Mouse (Mus musculus) right cerebral cortex, postnatal 4 days (tissue): ENCODE data around the gene Fyn.

Source experiments
- DNase-seq: peaks from one replicate; pipeline ENCODE4 v3.0.0-alpha.2; 2022

Fyn gene

DNA sequence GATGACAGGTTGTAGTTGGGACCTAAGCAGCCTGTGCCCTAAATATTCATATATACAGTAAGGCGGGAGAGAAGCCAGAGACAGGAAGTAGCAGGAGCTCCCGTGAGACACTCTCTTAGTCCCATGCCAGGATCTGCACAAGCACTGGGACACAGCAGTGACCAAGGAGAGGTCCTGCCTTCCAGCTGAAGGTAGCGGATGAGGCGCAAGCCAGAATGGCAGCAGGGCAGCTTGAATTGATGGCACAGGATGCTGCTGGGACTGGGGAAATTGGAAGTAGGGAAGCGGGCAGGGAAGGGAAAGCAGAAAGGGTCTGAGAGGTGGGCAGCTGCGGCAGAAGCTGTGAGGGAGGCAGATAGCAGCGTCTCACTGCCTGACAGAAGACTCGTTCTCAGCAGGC is 81.7 kb downstream of the Fyn start:
- DNase-seq: no peak

DNA sequence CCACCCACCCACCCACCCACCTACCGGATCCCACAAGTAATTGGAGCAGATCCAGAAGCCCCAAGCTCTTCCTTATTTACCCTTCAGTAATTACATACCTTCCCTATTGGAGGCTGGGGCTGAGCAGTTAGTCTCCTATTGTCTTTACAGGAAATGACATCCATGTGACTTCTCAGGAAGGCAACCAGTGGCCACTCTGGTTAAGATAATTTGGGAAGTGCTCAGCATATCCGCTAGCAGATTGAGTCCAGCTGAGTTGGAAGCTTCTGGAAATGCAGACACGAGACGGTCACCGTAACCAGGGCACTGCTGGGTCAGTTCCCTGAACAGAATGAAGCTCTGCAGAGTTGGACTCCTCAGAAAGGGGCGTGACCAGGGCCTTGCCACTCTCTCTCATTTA is 82.4 kb downstream of the Fyn start:
- no peak for DNase-seq

DNA sequence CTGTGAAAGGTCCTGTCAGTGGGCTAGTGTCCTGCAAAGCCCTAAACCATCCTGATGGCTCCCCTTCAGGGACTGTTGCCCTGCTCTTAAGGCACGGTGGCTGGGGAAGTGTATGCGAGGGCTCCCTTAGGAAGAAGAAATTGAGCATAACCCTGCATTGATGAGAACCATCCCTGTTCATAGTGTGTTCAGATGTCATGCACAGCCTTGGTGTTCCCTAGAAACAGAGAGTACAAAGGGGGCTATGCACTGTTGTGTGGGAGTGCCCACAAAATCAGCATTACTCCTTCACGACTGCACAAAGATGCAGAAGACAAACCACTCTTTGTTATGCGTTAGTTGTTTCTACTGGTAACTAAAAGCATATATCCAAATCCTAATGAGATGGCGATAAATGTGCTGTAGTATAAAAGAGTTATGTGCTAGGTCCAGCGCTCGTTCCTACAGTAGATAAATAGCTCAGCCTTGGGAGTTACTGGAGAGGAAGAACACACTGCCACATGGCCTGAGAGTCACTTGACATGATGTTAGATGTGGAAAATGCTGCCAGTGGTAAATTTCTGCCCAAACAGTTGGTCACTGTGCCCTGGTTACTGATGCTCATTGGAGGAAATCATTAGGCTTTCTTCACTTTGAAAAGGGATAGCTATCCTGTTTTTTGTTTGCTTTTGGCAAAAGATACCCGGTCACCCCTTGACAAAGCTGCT is 83.4 kb downstream of the Fyn start:
- no peak for DNase-seq

DNA sequence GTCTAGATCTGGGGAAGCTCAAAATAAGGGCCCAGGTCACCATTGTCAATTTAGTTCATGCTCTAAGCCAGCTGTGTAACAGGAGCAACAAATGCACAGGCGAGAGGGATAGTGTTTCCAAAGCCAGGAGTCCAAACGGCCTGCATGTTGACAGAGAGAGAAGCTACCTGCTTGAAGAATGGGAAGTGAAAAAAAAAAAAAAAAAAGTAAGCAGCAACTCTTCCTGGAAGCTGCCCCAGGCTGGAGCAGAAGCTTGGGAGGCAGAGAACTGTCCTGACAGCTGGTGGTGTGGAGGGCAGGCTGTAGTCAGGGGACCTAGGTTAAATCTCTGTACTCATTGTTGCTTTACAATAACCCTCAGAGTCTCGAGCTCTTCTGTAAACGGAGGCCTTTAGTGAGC is 86.7 kb downstream of the Fyn start:
- no peak for DNase-seq

DNA sequence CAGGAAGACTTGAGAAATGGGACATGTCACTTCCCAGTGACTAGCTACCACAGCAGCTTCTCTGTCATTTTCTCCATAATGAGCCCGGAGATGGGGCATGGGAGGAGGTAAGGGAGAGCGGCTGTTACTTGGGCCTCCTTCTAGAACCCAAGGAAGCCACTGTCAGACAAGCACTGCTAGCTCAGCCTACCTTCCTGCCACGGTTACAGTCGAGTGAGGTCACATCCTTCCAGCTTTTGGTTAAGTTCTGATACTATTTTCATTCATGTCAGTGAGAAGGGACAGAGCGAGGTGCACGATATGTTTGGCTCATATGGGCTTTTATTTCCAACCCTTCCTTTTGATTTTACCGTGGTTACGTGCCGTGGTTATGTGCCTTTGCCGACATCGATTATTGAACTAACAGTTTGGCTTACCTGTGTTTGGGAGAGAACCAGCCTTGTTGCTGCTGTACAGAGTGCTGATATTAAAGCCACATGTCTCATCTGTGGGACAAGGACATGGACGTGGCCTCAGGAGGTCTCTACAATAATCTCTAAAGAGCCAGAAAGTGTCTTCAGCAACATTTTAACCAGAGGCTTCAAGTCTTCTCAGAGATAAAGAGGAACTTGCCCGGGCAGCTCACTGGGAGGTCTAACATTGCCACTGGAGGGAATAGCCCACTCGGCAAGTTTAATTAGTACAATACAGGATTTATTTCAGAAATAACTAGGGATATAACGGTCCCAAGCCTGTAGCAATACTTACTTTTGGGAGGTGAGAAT is 87.4 kb downstream of the Fyn start:
- no peak for DNase-seq

DNA sequence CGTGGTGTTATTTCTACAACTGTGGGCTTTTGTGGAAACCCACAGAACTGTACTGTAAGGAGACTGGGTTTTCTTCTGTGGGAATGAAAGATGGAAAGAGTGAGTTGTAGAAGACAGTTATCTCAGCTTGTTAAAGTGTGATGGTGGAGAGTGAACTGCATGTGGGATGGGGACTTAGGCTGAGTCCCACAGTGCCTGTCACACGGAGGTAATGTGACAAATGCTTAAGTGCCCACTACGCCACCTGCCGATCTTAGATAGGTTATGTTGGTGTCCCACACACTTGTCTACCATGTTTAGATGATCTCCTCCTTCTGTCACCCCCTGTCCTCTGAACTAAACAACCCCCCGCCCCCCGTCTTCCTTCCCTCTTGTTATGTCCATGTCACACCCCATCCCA is 88.1 kb downstream of the Fyn start:
- DNase-seq: no peak

DNA sequence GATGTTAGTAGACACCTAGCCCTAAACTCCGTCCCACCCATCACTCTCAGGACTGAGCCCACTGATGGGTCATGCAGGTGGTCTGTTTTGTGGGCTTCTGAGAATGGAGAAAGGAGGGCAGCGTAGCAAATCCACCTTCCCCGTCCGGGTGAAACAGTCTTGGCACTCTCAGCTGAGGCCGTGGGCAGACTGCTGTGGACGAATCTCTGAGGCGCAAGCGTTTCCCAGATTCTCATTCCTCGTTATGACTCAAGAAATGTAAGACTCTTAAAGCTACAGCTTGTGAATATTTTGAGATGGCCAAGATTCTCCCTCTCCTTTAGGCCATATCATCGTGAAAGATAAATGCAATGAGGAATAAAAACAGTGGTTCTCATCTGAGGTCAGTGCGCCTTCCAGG is 88.6 kb downstream of the Fyn start:
- DNase-seq: no peak

DNA sequence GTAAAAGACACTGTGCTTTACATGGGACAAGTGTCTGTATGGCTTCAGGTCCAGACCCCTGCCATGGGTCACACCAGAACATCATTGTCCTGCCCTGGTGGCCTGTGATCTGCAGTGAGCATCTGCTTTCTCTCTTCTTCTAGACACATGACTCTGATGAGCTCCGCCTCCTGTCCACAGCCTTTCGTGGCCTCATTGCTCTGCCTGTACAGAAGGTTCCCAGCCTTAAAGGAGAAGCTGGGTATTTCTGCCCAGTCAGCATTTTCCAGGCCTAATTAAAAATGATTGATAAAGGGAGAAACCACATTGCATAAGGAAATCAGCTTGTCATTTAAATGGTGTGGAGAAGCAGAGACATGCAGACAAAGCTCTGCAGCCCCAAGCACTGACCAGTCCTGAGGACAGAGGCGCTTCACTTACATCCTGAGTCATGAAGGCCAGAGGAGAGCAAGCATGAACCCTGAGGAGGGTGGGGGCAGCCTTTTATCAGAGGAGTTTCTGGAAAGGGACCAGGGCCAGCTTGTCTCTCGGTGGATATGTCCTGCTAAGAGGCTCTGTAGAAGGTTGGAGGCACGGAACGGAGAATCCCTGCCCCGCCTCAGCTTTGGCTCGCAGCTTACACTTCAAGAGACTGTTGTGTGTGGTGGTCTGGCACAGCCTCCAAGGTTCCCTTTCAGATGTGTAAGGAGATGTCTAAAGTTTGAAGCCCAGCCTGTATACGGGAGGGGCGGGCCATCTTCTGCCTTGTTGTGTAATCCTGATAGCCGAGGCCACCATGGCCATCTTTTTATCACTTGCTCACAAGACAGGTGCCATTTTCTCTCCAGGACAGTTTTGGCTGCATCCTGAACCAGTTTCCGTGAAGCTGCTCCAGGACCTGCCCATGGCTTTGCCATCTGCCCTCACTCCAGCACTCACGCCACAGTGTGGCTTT is 90.4 kb downstream of the Fyn start:
- DNase-seq: no peak

DNA sequence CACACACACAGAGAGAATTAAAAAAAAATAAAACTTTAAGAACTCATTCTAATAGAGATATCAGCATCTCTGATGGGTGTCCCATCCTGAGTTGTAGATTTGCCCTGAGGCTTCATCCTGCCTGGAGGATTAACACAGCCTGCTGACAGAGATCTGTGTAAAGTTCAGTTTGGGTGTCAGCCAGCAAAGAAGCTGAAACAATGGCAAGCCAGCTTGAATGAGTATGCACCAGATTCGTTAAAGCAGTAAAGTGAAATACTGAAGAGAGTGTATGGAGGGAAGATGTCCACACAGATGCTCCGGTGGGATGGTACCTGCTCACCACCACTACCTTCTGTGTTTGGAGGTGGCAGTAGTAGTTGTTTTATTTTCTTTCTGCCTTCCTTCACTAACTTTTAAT is 92.0 kb downstream of the Fyn start:
- no peak for DNase-seq

DNA sequence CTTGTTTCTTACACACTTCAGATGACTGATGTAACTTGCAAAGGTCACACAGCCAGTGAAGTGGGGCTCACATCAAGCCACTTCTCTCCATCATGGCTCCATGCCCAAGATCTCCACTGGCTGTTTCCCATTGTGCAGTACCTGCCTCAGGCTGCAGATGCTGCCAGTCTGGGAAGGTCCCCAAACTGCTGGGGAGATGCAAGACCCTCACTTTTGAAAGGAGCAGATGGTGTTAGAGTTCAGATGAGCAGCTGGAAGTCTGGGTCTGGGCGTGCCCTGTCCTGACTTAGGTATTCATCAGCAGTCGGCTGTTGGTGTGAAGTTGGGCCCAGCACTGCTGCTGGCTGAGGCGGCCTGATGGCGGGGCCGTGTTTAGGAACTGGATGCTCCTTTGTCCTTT is 93.3 kb downstream of the Fyn start:
- no peak for DNase-seq

DNA sequence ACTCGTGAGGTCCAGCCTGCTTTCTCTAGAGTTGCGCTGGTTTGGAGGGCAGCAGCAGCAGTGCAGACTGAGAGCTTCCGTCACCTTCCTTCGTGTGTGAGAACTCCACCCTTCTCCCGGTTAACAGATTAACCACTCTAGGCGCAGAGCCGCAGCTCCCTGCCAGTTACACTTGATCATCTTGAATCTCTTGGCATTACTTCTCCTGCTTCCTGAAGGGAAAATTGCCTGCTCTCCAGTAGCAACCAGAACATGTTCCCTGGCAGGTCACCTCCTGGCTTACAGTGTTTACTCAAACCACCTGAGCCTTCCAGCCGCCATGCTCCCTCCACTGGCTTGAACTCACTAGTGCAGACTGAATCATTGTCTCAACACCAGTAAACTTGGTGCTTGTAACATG is 94.1 kb downstream of the Fyn start:
- no peak for DNase-seq

DNA sequence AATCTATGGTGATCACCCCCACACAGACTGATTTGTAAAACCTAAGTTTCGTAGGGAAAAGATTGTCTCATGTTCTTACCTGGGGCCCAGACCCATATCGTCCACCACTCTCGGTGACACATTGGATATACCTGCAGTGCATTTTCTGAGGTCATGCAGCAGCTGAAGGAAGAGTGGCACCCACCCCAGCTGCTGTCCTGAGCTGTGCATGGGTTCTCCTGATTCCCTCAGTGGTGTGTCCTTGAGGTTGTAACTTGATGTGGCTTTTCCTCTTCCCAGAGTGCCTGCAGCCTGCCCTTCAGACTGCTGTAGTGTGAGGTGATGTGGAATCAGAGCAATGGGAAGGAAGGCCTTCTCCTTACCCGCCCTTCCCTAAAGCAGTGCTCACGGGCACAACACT is 95.7 kb downstream of the Fyn start:
- DNase-seq: no peak

DNA sequence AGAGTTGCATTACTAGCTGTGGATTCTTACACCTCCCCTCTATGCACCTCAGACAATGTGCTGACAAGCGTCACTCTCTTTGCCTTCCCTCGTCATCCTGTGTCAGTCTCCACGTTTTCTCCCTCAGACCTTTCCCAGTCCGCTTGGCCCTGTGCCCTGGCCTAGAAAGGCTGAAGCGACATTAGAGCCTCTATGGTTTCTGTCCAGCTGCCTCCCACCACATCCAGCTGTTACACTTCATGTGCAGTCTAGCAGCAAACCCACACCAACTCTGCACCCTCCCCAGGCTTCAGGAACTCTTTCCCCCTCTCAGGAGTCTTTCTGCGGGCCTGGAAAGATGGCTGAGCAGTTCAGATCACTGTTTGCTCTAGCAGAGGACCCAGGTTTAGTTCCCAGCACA is 98.7 kb downstream of the Fyn start:
- DNase-seq: peak; percentile 21

DNA sequence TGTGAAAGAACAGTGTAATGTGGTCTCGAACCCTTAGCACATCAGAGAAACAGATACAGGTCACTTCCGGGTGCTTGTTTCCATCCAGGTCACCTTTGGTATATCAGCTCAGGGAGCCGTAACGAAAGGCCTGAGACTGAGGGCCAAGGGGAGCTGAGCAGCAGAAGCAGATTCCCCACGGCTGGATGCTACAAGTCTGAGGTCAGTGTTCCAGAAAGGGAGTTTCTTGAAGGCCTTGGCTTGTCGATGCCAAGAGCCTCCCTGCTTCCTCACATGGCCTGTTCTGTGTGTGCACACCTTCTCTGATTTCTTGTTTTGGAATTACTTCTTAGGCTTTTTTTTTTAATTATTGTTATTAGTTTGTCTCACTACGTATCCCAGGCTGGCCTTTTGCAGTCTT is 99.2 kb downstream of the Fyn start:
- no peak for DNase-seq

DNA sequence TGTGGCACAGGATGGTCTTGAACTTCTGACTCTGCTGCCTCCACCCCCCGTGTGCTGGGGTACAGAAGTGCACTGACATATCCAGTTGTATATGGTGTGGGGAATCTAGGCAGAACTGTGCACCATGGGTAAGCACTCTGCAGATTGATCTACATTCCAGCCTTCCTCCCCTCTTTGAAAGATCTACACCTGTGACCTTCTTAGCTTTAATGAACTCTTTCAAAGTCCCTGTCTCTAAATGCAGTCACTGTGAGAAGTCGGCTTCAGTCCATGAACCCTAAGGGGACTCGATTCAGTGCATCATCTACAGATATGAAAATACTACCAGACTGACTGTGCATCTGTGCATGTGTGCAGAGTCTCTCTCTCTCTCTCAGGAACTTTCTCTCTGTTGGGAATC is 99.9 kb downstream of the Fyn start:
- no peak for DNase-seq

DNA sequence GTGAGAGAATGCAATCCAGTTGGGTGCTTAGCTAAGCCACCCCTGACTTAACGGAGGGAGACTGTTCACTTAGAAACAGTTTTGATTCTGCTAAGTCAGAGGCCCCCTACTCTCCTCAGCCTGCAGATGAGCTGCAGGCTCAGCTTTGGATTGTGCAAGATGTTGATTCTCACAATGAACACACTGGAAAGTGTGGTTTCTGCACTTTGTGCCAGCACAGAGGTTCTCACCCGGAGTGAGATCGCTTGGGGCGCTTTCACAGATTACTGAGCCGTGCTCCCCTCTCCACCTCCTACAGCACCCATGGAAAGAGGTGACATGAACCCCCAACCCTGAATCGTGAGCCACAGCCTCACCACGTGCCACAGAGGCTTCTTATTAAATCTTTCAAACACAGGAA is 100.7 kb downstream of the Fyn start:
- no peak for DNase-seq

DNA sequence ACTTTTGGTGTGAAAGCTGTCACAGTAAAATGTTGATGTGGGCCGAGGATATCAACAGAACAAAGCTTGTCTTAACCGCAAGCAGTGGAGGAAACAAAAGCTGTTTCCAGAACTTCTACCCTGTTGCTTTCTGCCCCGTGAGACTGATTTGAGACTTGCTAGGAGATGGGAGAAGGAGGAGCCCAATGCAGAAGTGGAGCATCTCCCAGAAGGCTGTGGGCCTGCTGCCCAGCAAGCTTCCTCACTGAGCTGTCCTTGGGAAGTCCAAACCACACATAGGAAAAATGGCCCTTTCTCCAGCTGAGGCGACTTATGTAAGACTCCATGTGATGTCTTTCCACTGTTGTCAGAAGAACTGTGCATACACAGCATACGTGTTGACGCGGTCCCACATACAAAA is 101.7 kb downstream of the Fyn start:
- DNase-seq: no peak

DNA sequence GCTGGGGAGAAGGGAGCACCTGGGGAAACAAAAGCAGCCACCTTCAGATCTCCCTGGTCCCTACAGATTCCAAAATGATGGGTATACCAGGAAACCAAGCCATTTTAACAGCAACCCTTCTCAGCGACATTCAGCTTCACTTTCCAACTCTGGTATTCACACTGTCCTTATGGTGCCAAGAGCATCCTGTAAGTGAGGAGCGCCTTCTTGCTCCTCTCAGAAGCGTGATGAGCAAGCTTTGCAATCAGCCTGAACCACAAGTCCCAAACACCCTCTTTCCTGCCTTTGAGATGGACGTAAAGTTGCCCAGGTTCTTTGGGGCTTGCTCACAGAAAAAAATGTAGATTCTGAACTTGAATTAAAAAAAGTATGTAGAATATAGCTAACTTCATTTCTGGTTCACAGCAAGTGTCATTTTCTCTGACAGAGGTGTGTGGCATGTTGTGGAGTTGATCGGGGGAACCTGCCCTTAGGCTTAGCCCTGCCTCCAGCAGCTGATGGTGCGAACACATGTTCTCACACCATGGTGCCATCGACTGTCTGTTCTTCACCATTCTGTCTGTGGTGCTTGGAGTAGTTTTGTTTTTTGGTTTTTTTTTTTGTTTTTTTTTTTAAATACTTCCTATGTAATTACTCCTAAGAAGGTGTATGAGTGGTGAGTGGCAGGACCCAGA is 102.5 kb downstream of the Fyn start:
- no peak for DNase-seq

DNA sequence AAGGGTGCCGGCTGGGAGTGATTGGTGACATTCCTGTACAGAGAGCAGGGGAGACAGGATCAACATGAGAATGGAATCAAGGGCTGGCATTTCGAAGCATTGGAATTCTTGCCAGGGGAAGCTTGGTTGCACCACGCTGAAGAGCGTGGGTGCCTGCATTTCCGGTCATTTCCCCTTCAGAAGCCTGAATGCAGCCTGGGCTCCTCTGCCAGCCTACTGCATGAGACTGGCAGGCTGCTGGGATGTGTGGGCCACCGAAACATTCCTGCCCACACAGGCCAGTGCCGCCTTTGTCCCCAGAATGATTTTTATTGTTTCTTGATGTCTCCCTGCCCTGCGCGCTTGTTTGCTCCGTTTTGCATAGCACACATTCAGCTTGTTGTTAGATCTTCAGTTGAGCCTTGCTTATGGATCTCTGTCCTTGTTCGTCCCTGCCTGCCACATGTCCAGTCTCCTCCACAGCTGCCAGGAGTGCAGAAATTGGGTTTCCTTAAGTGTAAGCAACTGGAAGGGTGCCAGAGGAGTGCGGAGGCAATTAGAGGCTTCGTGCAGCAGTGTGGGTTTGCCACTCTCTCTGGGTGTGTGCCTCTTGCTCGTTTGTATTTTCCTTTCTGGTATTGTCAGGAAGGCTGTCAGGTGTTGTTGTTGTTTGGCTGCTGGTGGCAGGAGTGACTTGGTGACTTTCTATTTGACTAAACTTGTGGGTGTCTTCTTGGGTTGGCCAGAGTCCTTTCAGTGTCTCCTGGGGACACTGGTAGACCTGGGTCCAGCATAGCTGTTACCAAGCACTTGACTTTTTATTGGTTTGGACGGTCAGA is 103.3 kb downstream of the Fyn start:
- peak; percentile 38 for DNase-seq

DNA sequence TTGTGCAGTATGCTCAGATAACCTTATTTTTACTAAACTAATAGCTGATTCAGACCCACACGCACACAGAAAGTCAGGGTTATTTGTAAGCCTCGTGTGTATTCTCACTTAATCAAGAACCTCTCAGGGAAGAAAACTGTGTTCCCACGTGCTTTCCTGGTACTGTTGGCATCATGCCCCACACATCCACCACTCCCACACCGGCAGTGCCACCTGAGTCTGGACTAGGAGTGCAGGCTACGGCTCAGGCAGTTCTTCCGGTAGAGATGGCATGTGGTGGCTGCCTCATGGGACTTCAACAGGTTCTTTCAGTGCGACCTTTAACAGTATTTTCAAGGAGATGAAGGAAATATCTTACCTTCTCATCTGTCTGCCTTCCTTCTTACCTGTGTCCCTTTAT is 104.3 kb downstream of the Fyn start:
- no peak for DNase-seq

DNA sequence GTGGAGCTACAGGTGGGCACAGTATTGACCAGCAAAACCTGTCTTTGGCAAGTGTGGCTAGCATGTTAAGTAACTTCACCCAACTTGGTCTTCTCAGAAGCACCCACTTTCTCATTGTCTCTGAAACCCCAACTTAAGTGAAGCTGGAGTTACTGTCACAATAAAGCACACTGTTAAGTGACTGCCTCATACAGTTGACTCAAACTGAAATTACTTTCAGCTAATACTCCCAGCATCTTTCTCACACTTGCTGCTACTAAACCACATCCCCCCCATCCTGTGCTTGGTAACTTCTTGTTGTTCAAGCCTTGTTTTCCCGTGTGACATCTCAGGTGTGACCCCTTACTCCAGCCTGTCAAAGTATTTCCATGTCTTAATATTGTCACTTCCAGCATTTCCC is 110.7 kb downstream of the Fyn start:
- DNase-seq: no peak

DNA sequence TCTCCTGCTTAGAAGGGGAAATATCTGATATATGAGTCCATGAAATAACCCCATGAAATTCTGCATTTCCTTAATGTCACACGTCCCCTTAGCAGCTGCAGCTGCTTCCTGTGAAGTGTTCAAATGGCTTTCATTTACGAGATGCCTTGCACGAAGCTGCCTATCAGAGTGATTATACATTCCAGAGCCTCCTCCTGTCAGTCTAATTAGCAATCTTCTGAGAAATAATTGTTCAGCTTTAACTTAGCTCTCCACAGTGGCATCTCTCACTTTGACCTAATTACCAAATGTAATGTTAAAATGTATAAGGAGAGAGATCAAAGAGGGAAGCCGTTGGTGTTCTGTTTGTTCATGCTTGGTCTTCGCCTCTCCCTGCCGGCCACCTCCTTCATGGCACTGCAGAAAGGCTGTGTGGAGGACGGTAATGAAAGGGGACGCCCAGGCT is 115.7 kb downstream of the Fyn start:
- no peak for DNase-seq
